Mouse (Mus musculus) thymus, adult 18-20 months (tissue): ENCODE results near the gene Itga1.

Source experiments
- DNase-seq, 2 experiments: peaks; one replicate each; pipeline ENCODE4 v3.0.0; 2022; ENCODE audit warnings: mixed read lengths in 2 of 2

The Itga1 gene

GRCm38 (mm10) chr13:115050660-115051559 is 50.9 kb downstream of the Itga1 start:
- no peak for DNase-seq

GRCm38 (mm10) chr13:115042652-115043051 is 59.1 kb downstream of the Itga1 start:
- no peak for DNase-seq

GRCm38 (mm10) chr13:115037304-115037703 is 64.5 kb downstream of the Itga1 start:
- no peak for DNase-seq

GRCm38 (mm10) chr13:115035387-115035786 is 66.4 kb downstream of the Itga1 start:
- DNase-seq = no peak

- DNase-seq = no peak
These were observed 68.6 kb downstream of the Itga1 start for GRCm38 (mm10) chr13:115033135-115033534.

DNA sequence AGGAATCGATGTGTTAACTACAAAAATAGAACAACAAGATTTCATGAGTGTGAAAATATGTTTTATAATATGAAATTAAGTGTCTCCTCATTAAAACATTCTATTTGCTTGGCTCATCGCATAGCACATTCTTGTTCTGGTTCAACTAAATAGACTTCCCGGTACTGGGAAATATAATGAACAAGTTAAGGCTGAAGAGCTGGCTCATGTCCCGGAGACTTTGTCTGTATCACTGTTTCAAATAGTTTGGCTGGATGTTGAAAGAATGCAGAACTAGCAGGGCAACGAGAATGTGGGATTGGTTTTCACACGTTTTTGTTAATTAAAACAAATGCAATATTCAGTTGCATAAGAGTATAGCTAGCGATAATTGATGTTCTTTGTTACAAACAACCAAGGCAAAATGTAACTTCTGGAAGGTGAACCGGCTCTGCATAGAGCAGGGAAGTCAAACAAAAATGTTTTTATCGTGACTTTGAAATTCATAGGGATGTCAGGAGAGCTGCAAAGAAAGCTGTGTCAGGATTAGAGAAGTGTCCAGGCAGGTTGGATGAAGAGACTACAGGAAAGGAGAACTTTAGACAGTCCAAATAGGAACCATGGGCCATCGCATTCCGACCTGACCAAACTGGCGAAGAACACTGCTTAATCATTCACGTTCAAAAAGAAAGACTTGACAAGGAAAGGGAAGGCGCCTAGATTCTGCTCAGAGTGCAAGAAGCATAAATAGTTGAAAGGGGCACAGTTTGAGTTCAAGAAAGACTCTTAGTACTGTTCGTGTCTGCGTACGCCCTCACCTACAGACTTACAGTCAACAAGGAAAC is 70.4 kb downstream of the Itga1 start:
- DNase-seq = no peak

GRCm38 (mm10) chr13:115025394-115025793 is 76.4 kb downstream of the Itga1 start:
- DNase-seq = no peak

DNA sequence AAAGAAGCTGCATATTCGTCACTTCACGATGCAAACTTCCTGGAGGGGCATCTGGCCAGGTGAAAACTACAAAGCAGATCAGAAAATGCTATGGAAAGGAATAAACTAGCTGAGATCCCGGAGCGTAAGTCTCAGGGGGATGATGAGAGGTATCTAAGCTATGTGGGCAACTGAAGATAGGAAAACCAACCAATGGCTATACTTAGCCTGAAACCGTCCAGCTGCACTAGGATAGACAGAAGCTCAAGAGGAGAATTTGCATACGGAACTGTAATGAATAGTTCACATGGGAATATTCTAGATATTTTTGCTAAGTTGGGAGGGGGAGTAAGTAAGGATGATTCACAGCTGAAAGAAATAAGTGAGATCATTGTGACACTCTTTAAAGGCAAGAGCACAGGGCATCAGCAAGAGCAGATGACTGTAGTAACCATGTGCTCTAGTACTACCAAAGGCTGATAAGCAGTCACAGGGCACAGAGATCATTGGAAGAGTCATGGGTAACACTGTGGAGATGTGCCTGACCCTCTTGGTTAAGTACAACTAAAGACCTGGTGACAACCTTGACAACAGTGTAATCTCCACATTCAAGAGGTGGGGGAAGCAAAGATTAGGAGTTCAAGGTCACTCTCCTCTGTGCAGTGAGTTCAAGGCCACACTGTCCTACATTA is 79.5 kb downstream of the Itga1 start:
- no peak for DNase-seq

DNA sequence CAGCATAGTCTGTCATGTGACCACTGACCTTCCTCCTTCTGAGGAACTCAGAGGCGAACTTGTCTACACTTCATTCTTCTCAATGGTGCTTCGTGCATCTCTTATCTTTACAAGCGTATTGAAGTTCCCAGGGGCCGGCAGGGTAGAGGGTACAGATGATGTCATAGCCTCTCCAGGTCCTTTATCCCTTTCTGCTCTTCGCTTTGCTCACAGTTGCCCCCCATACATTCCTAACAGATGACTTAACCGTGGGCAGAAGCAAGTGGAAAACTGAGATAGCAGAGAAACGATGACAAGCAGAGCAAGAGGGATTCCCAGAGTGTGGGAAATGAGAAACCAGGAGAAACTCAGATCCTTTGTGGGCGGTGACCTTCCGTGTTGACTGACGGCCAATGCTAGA is 80.4 kb downstream of the Itga1 start:
- DNase-seq = no peak

GRCm38 (mm10) chr13:115020727-115021126 is 81.0 kb downstream of the Itga1 start:
- DNase-seq = no peak

GRCm38 (mm10) chr13:115017545-115017944 is 84.2 kb downstream of the Itga1 start:
- DNase-seq = no peak

DNA sequence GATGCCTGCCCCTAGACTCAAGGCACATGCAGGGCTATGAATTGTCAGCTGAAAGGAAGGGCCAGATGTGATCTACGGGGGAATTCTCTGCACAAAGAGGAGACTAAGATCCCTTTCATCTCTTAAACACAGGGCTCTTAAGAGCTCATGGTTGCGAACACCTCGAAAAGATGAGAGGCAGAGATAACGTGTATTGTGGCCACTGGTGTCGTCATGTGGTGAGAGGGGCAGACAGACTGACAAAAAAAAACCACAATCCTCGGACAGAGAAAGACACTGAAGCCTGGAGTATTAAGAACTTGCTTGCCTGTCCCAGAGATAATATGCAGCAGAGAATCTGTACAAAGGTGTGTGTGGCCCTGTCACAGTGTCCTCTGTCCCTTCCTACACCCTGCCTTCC is 90.2 kb downstream of the Itga1 start:
- no peak for DNase-seq

DNA sequence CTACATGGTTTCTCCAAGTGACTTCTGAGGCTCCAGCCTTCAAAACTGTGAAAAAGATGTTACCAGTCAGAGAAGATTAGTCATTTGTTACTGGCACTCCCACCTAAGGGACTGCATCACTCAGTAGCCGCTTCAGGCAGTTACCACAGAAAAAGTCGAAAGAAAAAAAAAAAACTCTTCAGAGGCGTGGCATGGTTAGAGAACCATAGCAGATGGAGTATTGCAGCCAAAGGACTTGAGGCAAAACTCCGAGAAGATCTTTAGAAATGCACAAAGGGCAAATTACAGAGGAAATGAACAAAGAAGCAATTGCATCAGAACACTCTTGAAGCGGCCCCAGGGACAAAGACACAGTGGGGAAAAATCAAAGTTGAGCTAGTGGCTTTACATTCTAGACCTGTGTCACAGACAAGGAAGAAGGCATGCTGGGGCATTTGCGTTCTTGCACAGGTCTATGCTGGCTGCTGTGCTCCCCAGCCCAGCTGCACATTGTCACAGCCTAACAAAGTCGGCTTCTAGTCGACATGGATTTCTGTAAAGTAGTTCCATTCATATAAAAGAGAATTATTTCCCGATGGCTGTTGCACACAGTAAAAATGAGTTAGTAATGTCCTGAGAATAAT is 95.4 kb downstream of the Itga1 start:
- DNase-seq = no peak

DNA sequence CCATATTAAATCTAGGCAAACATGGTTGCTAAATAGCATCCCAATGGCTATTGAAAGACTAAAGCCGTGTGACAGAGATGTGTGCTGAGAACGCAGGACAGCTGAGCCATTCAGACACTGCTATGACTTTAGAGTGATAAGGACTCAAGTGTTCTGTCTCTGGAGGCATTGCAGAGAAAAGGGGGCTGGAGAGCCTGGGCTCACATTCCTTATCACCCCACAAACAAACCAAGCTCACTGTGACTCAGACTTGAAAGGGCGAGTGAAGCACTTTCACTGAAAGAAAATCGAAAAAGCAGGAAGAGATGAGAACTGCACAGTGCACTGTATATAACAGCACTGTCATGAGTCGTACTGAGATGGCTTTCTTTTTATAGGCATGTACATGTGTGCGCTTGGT is 96.4 kb downstream of the Itga1 start:
- DNase-seq = no peak

DNA sequence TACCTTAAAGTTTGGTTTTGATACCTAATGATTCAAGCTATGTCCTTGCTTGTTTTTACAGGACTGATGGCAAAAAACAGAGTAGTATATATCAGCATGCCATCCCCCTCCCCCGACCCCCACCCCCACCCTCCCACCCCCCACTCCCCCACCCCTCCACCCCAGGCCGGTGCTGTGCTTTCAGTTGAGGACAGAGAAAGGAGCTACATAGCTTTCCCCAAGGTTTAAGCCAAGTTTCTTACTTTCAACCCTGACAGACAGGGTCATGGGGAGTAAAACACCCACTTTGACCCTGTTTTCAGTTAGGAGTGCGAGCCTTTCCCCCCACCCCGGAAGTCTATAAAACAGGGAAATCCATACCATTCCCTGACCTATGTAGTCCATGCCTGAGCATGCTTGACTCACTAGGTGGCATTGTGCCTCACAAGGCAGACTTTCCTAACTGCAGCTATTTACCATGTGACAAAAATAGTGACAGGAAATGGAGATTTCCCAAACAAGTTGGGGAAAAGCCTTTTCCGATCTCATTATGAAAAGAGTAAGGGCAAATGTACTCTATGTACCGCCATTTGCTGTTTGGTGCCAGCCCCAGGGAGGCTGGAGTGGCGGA is 98.2 kb downstream of the Itga1 start:
- no peak for DNase-seq

GRCm38 (mm10) chr13:115002837-115003236 is 98.9 kb downstream of the Itga1 start:
- no peak for DNase-seq

- no peak for DNase-seq
These were observed 99.6 kb downstream of the Itga1 start for GRCm38 (mm10) chr13:115002155-115002554.

DNA sequence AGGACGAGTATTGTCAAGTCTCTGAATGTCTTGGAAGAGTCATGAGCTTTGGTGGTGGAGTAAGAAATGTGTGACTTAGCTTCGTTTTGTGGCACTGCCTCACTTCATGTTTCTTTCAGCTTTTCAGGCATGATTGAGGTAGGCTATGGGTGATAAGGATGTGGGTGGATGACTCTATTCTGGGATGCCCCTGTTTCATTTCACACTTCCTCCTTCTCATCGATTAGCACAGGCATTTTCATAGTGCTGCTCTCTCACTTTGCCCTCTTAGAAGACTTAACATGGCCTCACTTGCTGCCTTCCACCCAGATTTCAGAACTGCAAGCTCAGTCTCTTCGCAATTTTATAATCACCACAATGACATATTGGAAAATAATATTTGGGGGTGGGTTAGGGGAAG is 102.2 kb downstream of the Itga1 start:
- no peak for DNase-seq

- no peak for DNase-seq
These were observed 103.7 kb downstream of the Itga1 start for GRCm38 (mm10) chr13:114998100-114998499.

- no peak for DNase-seq
These were observed 109.3 kb downstream of the Itga1 start for GRCm38 (mm10) chr13:114992260-114993014.

DNA sequence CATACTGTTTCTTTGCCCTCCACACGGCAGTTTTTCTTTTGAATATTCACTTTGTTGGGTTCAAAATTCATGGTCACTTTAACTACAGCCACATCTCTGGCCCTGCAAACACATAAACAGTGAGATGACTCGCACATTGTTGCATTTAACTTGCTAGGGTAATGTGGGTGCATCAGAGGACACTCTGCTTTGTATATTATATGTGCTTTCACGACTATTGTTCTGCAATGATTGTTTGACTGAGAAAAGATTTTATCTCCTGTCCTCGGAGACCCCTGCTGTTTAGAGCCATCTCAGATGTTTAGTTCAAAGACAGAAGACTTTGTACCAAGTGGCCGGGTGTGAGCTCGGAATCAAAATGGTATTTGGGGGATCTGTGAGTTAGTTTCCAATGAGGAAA is 114.1 kb downstream of the Itga1 start:
- DNase-seq = no peak

GRCm38 (mm10) chr13:114987161-114987560 is 114.6 kb downstream of the Itga1 start:
- DNase-seq = no peak
